Mouse (Mus musculus) hindbrain, embryonic 11.5 days (tissue): ENCODE results near the gene Aspn. TPM values are rescaled to one million over a fixed set of nuclear protein-coding genes. Genes with fewer than 3 reads are reported as not detected.

Experiments
- ATAC-seq: fragments of 200-750 bp; cut with Nextera tagmentation; 2 replicates; pipeline ENCODE4 v1.8.0; 2017; ENCODE audit warnings: mild to moderate bottlenecking, moderate TSS enrichment, moderate library complexity; ENCODE audit not compliant: low FRiP score
- DNase-seq: peaks from one replicate; pipeline ENCODE4 v3.0.0-alpha.2; 2015; ENCODE audit warnings: low spot score
- H3K27ac ChIP-seq: fragments of 300-500 bp; sonication (generic); 2 replicates; pipeline ENCODE4 v1.5.1; 2014; ENCODE audit warnings: mild to moderate bottlenecking, low read depth, low read length
- H3K27me3 ChIP-seq: fragments of 300-500 bp; sonication (generic); 2 replicates; pipeline ENCODE4 v1.6.1; 2014; ENCODE audit warnings: mild to moderate bottlenecking, low read length, moderate library complexity, mixed read lengths; ENCODE audit not compliant: control insufficient read depth, insufficient read depth
- H3K36me3 ChIP-seq: fragments of 300-500 bp; sonication (generic); 2 replicates; pipeline ENCODE4 v1.6.1; 2014; ENCODE audit warnings: mild to moderate bottlenecking, low read length, moderate library complexity, mixed read lengths; ENCODE audit not compliant: control insufficient read depth, insufficient read depth
- H3K4me1 ChIP-seq: fragments of 300-500 bp; sonication (generic); replicated peaks from 2 replicates; pipeline ENCODE4 v1.6.1; 2014; ENCODE audit warnings: low read length, mixed read lengths; ENCODE audit not compliant: control insufficient read depth, insufficient read depth
- H3K4me2 ChIP-seq: fragments of 300-500 bp; sonication (generic); replicated peaks from 2 replicates; pipeline ENCODE4 v1.6.1; 2014; ENCODE audit warnings: mild to moderate bottlenecking, low read depth, low read length
- H3K4me3 ChIP-seq: fragments of 300-500 bp; sonication (generic); 2 replicates; pipeline ENCODE4 v1.5.1; 2014; ENCODE audit warnings: low read depth, low read length
- H3K9ac ChIP-seq: fragments of 300-500 bp; sonication (generic); 2 replicates; pipeline ENCODE4 v1.6.1; 2014; ENCODE audit warnings: low read depth, low read length
- H3K9me3 ChIP-seq: fragments of 300-500 bp; sonication (generic); 2 replicates; pipeline ENCODE4 v1.6.1; 2016; ENCODE audit warnings: low read length; ENCODE audit not compliant: control insufficient read depth
- WGBS: fragments of 180-500 bp; shearing (Covaris S2); extraction: QIAGEN DNeasy Blood & Tissue Kit; methylation state at CpG from one replicate; pipeline ENCODE4 v1.1.7; 2014; 5-methylcytosine and 5-hydroxymethylcytosine counted together
- polyA plus RNA-seq: library from polyadenylated mRNA; unstranded; fragments of >200 nt; fragmentation: Nextera tagmentation; extraction: Ambion mirVana; gene quantifications from 2 replicates; pipeline ENCODE4 v1.2.1, GENCODE M21; 2014

Aspn gene
- 0.10 and 0.26 TPM in 2 replicates for polyA plus RNA-seq

DNA sequence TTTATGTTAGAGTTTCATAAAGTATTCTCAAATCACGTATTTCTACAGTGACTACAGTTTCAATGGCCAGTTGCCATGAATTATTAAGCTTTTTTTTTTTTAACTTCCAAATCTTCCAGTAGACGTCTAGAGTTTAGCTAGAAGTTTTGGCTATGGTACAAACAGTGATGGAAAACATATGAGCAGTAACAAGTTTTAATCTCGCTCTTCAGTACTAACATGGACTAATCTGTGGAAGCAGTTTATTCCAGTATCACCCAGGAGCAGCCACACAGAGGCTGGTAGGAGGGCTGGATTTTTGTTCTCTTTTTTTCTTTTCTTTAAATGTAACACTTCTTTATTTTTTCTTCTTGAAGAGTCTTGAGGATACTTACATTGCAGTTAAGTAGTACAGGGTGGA lies at the start of gene Aspn:
Gene Aspn (plus strand): TSS at position 165 of the 400 bp plus-strand sequence.
- DNase-seq: no peak
- H3K9ac ChIP-seq: no peak within 1 kb of the TSS
- no peak within 1 kb of the TSS for H3K4me2 ChIP-seq
- H3K9me3 ChIP-seq: no peaks in the 10 kb centered on the region
- WGBS: 87% methylated on average over 3 of the region's 3 CpGs
- no peaks in the 10 kb centered on the region for H3K4me1 ChIP-seq
- no peaks in the 10 kb centered on the region for H3K36me3 ChIP-seq
- H3K27ac ChIP-seq: no peak within 1 kb of the TSS
- H3K27me3 ChIP-seq: no peaks in the 10 kb centered on the region
- no peak for ATAC-seq
- H3K4me3 ChIP-seq: no peak within 1 kb of the TSS

DNA sequence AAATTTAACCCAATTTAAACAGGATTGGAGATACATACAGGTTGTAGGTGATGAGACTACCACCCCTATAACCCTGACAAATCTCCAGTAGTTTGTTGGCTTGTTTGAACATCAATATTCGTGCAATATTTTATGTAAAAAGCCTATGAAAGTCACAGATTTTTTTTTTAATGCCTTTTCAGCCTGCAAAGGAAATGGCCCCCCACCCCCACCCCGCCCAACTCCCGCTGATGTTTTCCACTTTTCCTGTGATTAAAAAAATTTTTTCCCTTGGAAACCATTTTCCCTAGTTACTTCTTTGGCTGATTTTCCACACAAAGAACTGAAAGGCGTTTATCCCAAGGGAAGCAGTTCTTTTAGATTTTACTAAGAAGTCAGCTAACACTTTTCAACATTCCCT lies 39.7 kb upstream of the Aspn start, which contains the start of gene Ecm2:
Gene Ecm2 (plus strand): TSS at position 301 of the 400 bp plus-strand sequence.
- Histone ChIP-seq H3K4me2 (no peak within 1 kb of the TSS), H3K27ac (no peak within 1 kb of the TSS), H3K4me3 (no peak within 1 kb of the TSS), H3K27me3 (no peaks in the 10 kb centered on the region), H3K4me1 (no peaks in the 10 kb centered on the region), H3K9ac (no peak within 1 kb of the TSS), H3K9me3 (no peaks in the 10 kb centered on the region), H3K36me3 (no peaks in the 10 kb centered on the region)
- ATAC-seq: no peak
- DNase-seq: no peak
- WGBS: 52% methylated on average over 4 of the region's 4 CpGs

DNA sequence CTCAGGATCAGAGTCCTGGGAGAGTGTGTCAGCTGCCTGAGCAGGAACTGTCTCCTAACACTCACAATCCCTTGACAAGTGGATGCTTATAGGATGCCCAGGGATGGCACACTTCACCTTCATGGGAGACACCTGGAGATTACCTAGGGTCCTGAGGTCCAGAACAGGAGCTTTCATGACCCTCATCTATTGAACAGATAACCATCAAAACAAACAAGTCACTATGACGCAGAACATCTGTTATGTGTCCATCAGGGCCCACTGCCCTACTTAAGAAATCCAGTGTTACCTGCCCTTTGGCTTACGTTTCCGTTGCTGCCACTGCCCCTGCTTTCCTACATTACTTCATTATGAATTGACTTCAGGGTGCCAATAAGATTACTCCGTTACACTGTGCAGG lies 38.5 kb upstream of the Aspn start:
- DNase-seq: no peak
- 88% methylated on average over 4 of the region's 4 CpGs for WGBS
- Histone ChIP-seq H3K27me3 (no peaks in the 10 kb centered on the region), H3K4me2 (no peak overlapping the region), H3K9me3 (no peaks in the 10 kb centered on the region), H3K36me3 (no peaks in the 10 kb centered on the region), H3K4me1 (no peaks in the 10 kb centered on the region), H3K4me3 (no peak overlapping the region), H3K27ac (no peak overlapping the region), H3K9ac (no peak overlapping the region)
- ATAC-seq: no peak

DNA sequence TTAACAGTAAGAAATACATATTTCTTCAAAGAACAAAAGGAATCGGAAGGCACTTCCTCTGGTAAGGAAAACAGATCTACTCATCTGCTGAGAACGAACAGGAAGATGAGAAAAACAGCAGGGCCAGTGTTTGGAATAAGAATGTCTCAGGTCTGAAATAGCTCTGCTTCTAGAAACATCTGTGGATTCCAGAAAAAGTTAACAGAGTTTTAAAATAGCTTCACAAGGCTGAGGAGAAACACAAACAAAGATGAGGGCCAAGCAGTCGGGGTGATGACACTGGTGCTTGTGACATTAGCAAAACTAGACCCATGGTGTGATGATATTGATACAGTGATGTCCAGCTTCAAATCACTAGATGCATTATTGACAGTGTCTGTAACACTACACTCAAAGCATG lies 37.1 kb upstream of the Aspn start:
- Histone ChIP-seq H3K27ac (no peak overlapping the region), H3K9ac (no peak overlapping the region), H3K36me3 (no peaks in the 10 kb centered on the region), H3K4me2 (no peak overlapping the region), H3K4me1 (no peaks in the 10 kb centered on the region), H3K4me3 (no peak overlapping the region), H3K9me3 (no peaks in the 10 kb centered on the region), H3K27me3 (no peaks in the 10 kb centered on the region)
- no peak for ATAC-seq
- no peak for DNase-seq
- 79% methylated on average over 3 of the region's 3 CpGs for WGBS

DNA sequence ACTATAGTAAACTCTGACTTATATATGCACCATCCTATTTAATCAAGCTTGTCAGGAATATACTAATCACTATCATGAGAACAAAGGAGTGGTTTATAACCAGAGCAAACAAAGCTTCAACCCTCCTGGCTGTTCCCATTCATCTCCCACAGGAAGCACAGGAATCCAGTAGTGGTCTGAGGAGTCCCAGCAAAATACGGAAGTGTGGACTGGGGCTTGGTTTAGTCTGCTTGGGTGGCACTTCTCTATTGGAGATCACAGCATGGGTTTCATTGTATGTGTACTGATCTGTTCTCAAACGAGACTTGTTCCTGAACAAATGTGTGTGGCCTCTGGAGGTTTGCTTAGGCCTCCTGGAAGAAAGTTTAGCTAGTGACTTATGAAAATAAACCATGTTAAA lies 25.5 kb upstream of the Aspn start:
- no peaks in the 10 kb centered on the region for H3K27me3 ChIP-seq
- no peak overlapping the region for H3K9ac ChIP-seq
- 42% methylated on average over 2 of the region's 2 CpGs for WGBS
- H3K4me3 ChIP-seq: no peak overlapping the region
- no peak overlapping the region for H3K4me2 ChIP-seq
- ATAC-seq (no peak), DNase-seq (no peak)
- no peaks in the 10 kb centered on the region for H3K9me3 ChIP-seq
- no peaks in the 10 kb centered on the region for H3K36me3 ChIP-seq
- H3K27ac ChIP-seq: no peak overlapping the region
- H3K4me1 ChIP-seq: no peaks in the 10 kb centered on the region

DNA sequence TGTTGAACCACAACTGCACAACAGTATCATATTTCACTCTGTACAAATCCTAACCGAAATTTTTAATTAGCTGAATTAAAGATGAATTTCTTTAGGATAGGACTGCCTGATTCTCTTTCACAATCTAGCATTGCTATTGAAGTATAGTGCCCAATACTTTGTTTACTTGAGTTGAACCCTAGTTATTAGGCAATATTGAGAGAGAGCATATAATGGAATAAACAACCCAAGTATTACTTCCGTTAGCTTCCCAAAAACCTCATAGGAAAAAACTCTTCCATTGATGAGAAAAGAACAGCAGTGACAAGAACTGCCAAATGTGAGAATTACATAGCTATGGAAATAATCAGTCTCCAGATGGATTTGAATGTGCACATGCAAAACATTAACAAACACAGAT lies 18.0 kb upstream of the Aspn start:
- H3K9ac ChIP-seq: no peak overlapping the region
- no peaks in the 10 kb centered on the region for H3K9me3 ChIP-seq
- no peak overlapping the region for H3K4me3 ChIP-seq
- H3K27ac ChIP-seq: no peak overlapping the region
- no peak for ATAC-seq
- H3K36me3 ChIP-seq: no peaks in the 10 kb centered on the region
- DNase-seq: no peak
- H3K4me2 ChIP-seq: no peak overlapping the region
- no peaks in the 10 kb centered on the region for H3K4me1 ChIP-seq
- 81% methylated on average over 2 of the region's 2 CpGs for WGBS
- H3K27me3 ChIP-seq: no peaks in the 10 kb centered on the region

DNA sequence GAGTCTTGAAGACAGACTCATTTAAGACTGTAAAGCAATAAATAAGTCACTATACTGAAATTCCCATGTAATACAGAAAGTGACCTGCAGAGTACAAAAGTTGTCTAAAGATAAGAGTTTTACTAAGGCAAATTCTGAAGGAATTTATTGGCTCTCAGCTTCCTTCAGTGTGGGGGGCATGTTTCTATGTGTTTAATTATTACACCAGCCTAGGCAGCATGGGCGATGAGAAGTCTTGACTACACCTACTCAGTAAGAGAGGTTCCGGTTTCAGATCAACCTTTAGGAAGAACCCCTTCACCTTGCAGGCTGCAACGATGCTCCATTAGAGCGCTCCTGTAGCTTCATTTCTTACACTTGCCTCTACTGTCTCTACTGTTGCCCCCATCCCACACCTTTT lies 13.6 kb upstream of the Aspn start:
- no peaks in the 10 kb centered on the region for H3K36me3 ChIP-seq
- no peaks in the 10 kb centered on the region for H3K4me1 ChIP-seq
- no peaks in the 10 kb centered on the region for H3K27me3 ChIP-seq
- DNase-seq (no peak), ATAC-seq (no peak)
- 95% methylated on average over 4 of the region's 4 CpGs for WGBS
- H3K4me3 ChIP-seq: no peak overlapping the region
- no peak overlapping the region for H3K9ac ChIP-seq
- H3K9me3 ChIP-seq: no peaks in the 10 kb centered on the region
- no peak overlapping the region for H3K4me2 ChIP-seq
- no peak overlapping the region for H3K27ac ChIP-seq

DNA sequence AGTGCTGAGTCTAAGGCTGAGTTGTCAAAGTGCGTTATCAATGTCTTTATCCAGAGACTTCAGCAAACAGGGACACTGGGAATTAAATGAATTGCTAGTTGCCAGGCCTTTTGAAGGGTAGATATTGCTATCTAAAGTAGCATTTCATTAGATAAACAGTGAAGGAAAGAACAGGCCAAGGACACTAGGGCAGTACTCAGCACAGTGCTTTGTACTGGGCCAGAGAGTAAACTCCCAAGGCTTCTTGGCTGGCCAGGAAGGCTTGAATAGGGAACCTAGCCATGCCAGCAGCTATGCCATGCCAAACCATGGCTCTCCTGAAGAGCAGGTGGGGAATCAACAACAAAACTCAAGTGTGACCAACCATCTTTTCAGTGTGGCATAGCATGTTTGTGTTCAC lies 7.3 kb upstream of the Aspn start:
- Histone ChIP-seq H3K4me1 (no peaks in the 10 kb centered on the region), H3K9me3 (no peaks in the 10 kb centered on the region), H3K4me3 (no peak overlapping the region), H3K27ac (no peak overlapping the region), H3K36me3 (no peaks in the 10 kb centered on the region), H3K9ac (no peak overlapping the region), H3K27me3 (no peaks in the 10 kb centered on the region), H3K4me2 (no peak overlapping the region)
- WGBS: 95% methylated on average over 1 of the region's 1 CpGs
- ATAC-seq (no peak), DNase-seq (no peak)

DNA sequence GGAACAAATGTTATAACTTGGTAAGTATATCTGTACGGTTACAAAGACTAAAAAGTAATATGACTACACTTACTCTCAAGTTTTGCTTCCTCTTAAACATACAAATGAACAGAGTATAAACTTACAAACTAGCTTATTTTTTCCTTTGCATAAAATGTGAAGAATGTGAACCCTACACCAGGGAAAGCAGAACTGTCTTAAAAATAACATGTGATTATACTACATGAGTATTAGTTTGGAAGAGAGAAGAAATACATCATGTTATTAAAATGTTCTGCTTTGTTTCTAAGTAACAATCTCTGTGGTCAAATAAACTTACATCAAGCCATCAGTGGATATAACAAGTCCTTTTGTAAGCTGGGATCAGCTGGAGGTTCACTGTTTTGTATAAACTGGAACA lies 5.5 kb upstream of the Aspn start:
- DNase-seq (no peak), ATAC-seq (no peak)
- no peaks in the 10 kb centered on the region for H3K9me3 ChIP-seq
- no peaks in the 10 kb centered on the region for H3K27me3 ChIP-seq
- 93% methylated on average over 1 of the region's 1 CpGs for WGBS
- no peaks in the 10 kb centered on the region for H3K4me1 ChIP-seq
- H3K4me2 ChIP-seq: no peak overlapping the region
- no peak overlapping the region for H3K27ac ChIP-seq
- H3K9ac ChIP-seq: no peak overlapping the region
- H3K4me3 ChIP-seq: no peak overlapping the region
- H3K36me3 ChIP-seq: no peaks in the 10 kb centered on the region
